Mouse (Mus musculus) MEL-GATA-1-ER (cell line): ENCODE results near the gene Fgfr2.

Experiments used
- DNase-seq: peaks from one replicate; pipeline ENCODE4 v3.0.0-alpha.2; 2012; ENCODE audit warnings: low read depth; ENCODE audit errors: extremely low read depth

The Fgfr2 gene

GRCm38 (mm10) chr7:133008663-133009062 lies 114.5 kb downstream of the Fgfr2 start:
- no peak for DNase-seq

GRCm38 (mm10) chr7:133007343-133007742 lies 115.8 kb downstream of the Fgfr2 start:
- DNase-seq: no peak

GRCm38 (mm10) chr7:133005772-133006171 lies 117.4 kb downstream of the Fgfr2 start:
- no peak for DNase-seq

- peak; percentile 50 for DNase-seq
Measured at GRCm38 (mm10) chr7:133003421-133003820, 119.7 kb downstream of the Fgfr2 start.

- DNase-seq: no peak
Measured at GRCm38 (mm10) chr7:133002271-133002670, 120.9 kb downstream of the Fgfr2 start.

GRCm38 (mm10) chr7:133001388-133001787 lies 121.8 kb downstream of the Fgfr2 start:
- DNase-seq: no peak

GRCm38 (mm10) chr7:132999061-132999460 lies 124.1 kb downstream of the Fgfr2 start:
- DNase-seq: no peak

GRCm38 (mm10) chr7:132998639-132999038 lies 124.5 kb downstream of the Fgfr2 start:
- DNase-seq: no peak

- DNase-seq: peak; percentile 7
Measured at GRCm38 (mm10) chr7:132996391-132996790, 126.8 kb downstream of the Fgfr2 start.

- no peak for DNase-seq
Measured at GRCm38 (mm10) chr7:132994628-132995191, 128.4 kb downstream of the Fgfr2 start.

- no peak for DNase-seq
Measured at GRCm38 (mm10) chr7:132994120-132994519, 129.0 kb downstream of the Fgfr2 start.

GRCm38 (mm10) chr7:132992967-132993615 lies 130.1 kb downstream of the Fgfr2 start:
- DNase-seq: no peak

- DNase-seq: no peak
Measured at GRCm38 (mm10) chr7:132991240-132991900, 131.8 kb downstream of the Fgfr2 start.

- no peak for DNase-seq
Measured at GRCm38 (mm10) chr7:132989839-132990238, 133.3 kb downstream of the Fgfr2 start.

GRCm38 (mm10) chr7:132982639-132983038 lies 140.5 kb downstream of the Fgfr2 start:
- no peak for DNase-seq

GRCm38 (mm10) chr7:132977981-132978380 lies 145.2 kb downstream of the Fgfr2 start:
- no peak for DNase-seq

GRCm38 (mm10) chr7:132976079-132976478 lies 147.1 kb downstream of the Fgfr2 start:
- no peak for DNase-seq

- no peak for DNase-seq
Measured at GRCm38 (mm10) chr7:132972079-132972478, 151.1 kb downstream of the Fgfr2 start.

- DNase-seq: no peak
Measured at GRCm38 (mm10) chr7:132965707-132966106, 157.4 kb downstream of the Fgfr2 start.

GRCm38 (mm10) chr7:132964395-132964794 lies 158.8 kb downstream of the Fgfr2 start:
- no peak for DNase-seq

- no peak for DNase-seq
Measured at GRCm38 (mm10) chr7:132950613-132951012, 172.5 kb downstream of the Fgfr2 start.

- no peak for DNase-seq
Measured at GRCm38 (mm10) chr7:132949968-132950367, 173.2 kb downstream of the Fgfr2 start.

GRCm38 (mm10) chr7:132940569-132940968 lies 182.6 kb downstream of the Fgfr2 start:
- DNase-seq: no peak
